Mouse (Mus musculus) left cerebral cortex, adult 9 months (tissue): ENCODE results near the gene Sav1.

ENCODE experiments used
- DNase-seq, 2 experiments: peaks; one replicate each; pipeline ENCODE4 v3.0.0; 2022; ENCODE audit warnings: low spot score in 2 of 2

The Sav1 gene

DNA sequence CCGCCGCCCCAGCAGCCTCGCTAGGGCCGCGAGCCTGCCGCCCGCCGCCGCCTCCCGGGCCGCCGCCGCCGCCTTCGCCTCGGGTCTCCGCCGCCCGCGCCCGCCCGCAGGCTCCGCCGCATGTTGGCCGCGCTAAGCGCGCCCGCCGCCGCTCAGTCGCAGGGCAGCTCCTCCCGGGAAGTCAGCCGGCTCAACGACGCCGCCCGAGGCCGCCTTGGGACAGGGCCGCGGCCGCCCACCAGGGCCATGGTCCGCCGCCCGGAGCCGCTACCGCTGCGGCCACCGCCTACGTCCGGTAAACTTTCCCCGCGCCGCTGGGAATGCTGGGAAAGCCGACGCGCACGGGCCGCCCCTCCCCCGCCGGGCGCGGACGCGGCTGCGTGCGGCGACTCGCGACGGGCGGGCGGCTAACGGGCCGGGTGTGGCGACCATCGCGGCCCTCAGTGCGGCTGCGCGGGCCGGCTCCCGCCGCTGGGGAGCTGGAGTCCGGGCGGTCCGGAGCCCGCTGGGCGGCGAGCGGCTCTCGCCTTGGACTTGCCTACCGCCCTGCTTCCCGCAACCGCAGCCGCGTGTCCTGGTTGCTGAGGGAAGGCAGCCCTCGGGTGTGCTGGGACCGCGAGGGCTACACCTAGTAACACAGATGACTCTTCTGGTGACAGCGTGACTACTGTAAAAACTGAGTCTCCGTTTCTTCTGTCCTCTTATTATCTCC, at the start of gene Sav1:
TSS of gene Sav1 (minus strand) at position 217 of the 712 bp plus-strand sequence.
- peak; percentile 58 to 84 for DNase-seq

DNA sequence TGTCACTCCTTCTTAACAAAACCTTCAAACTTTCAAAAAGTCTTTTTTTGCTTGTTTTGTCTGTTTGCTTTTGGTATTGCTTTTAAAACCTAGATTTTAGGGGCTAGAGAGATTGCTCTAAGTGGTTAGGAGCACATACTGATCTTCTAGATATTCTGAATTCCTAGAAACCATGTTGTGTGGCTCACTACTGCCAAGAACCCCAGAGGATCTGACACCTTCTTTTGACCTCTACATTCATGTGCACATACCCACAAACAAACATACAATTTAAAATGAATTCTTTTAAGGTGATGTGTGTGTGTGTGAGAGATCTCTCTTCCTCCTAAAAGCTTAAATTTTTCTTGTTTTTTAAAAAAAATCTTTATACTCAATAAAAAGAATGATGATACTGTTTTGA, 39.4 kb upstream of the Sav1 start:
- no peak for DNase-seq

DNA sequence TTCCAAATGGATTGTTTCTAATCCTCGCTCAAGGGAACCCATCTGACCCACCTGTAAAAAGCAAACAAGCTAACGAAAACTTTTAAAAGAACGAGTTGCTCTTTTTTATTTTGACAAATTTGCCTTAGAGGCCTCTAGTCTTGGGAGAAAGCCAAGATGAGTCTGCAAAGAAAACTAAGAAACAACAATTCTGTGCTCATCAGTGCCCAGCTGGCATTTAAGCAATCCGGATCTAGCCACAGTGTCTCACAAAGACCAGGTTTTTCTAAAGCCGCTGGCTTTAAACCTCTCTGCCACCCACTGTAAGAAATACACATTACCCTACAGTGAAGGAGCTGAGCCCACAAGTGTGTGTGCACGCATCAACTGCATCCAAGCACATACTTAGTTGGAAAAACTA, 38.6 kb upstream of the Sav1 start:
- DNase-seq: no peak

DNA sequence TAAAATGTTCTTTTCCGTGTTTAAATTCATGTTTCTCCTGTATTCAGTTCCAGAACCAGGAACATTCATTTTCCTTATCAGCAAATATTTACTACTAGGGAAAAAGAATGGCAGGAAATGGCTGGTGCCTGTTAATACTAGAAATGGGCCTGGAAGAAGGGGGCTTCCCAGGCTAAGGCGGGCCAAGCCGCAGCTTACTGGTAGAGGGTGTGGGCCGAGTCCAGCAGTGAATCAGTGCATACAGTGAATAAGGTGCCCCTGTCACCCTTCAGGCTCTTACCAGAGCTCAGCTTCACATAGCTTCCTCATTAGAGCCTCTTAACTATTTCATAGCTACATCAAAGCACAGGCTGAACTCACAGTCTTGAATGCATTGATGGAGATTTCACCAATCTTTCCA, 36.8 kb upstream of the Sav1 start:
- DNase-seq: no peak

DNA sequence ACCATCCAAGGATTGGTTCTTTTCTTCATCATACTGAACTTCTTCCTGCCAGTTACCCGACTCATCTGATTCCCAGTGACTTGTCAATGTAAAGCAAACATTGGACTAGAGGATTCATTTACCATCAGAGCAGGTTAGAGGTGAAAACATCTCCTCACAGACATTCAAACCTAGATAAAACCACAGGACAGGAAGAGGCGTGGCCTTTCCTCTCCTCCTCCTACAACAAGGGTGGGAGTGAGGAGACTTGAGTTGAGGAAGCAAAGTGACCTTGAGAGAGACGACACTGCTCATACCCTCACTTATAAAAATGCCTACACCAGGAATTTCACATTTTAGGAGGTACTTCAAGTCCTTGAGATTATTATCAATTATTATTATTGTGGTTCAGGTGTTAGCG, 31.4 kb upstream of the Sav1 start:
- DNase-seq: no peak

DNA sequence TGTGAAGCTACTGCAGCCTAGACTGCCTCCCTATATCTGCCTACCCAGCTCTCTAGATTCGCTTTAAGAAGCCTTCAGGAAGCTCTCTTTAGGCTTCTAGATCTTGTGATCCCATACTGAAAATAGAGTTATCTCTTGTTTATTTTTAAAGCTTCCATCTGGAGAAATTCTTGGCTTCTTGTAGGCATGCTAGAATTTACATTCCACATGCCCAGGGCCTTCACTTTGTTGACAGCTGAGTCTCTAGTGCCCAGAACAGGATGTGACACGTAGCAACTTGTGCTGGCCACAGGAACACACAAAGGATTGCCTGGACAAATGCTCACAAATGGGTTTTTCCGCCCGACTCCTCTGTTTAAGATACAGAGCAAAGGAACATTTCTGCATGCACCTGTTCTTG, 29.1 kb upstream of the Sav1 start:
- DNase-seq: peak; percentile 25 to 31

DNA sequence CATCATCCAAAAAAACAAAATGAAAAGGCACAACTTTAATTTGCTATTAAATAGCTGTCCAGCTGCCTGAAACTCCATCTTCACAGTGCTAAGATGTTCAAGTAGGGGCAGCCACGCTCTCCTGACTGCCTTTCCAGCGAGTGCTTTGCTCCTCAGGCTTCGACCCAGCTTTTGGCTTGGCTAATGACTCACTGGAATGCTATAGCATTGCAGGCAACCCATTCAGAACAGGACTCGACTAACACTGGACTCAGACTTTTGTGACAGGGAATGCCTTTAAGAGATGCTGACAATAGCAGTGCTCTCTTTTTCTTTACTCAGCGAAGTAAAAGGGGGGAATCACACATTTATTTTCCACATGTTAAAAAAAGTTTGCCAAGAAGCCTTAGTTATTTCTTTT, 24.9 kb upstream of the Sav1 start:
- no peak for DNase-seq

DNA sequence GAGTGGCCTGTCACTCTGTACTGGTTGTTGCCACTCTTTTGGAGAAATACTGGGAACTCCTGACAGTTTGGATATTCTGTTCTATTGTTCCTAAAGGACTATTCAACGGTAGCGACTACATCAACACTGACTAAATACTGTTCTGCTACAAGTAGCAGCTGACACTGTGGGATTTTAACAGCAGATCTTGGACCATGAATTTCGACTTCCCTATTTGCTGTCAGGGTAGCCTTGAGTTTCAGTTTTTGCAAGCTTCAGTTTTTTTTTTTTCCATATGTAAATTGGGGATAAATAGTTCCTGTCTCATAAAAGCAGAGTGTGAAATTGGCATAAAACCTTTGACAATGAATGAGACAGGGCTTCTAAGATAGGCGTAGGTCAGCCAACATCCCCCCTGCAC, 23.6 kb upstream of the Sav1 start:
- DNase-seq: no peak

DNA sequence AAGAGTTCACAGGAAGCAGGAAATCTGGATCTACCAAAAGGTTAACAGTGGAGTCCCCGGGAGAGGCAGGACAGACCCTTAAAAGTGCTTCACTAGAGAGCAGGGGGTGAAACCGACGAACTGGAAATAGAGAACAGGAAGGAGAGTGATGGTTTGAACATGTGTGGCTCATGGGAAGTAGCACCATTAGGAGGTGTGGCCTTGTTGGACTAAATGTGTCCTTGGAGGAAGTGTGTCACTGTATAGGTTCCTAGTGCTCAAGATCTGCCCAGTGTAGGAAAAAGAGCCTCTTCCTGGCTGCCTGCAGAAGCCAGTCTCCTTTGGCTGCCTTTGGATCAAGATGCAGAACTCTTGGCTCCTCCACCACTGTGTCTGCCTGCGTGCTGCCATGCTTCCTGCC, 18.3 kb upstream of the Sav1 start:
- DNase-seq: no peak

DNA sequence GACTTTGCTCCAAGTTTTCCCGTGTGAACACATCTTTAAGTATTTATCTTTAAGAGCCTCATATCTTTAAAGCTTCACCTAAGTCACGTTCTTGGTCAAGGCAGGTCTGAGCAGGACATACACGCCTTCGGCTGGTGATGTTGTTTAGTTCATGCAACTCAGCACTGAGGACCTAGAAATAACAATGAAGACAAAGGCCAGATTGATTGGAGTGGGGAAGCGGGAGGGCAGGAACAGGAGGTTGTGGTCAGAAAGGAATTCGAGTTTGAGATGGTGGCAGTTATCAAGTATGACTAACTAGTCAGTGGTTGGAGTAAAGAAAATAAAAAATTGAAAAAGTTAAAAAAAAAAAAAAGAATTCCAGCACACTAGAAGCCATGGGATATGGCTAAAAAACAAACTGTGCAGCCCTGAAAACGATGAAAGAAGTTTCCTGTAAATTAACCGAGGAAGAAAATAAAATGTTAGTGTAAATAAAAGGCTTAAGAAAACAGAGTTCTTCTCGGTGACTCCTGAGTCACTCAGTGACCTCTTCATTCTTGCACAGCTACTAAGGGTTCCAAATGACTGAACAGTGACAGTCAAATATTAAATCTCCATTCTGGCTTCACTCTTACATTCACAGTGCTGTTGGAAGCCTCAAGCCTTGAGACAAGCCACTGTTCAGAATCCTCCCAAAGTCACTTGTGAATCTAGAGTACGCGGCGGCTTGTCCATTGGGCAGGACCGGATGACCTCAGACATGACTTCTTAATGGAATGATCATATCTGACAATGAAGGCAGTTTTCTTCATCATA, 11.6 kb upstream of the Sav1 start:
- no peak for DNase-seq

DNA sequence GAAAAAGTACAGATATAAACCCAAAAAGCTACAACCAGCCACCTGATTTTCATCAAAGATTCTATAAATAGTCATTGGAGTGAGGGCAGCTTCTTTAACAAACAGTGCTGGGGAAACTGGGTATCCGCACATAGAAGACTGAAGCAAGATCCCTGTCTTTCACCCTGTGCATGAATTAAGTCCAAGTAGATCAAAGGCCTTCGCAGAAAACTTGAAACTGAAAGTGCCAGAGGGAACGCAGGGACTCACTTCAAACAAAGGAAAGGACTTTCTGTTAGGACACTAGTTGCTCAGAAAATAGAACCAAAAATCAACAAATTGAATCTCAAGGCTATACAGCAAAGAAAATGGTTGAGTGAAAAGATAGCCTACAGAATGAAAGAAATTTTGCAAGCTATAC, 8.6 kb upstream of the Sav1 start:
- DNase-seq: no peak

DNA sequence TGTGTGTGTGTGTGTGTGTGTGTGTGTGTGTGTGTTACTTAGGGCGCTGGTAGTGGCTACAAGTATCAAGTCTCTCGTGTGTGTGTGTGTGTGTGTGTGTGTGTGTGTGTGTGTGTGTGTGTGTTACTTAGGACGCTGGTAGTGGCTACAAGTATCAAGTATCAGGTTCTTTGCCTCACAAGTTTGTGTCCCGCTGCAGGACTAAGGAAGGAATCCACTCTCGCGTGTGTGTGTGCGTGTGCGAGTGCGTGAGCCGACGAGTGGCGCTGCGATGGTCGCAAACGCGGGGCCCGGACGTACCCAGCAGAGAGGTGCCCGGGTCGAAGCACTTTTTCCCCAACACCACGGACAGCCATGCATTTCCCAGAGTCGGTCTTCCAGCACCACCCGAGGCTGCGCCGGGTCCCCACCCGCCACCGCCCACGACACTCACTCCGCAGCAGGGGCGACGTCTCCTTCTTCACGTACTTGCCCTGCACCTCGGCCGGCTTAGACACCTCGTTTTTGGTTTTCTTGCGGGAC, 500 bp downstream of the Sav1 start:
- peak in 1 of 2 experiments; percentile 23 for DNase-seq

DNA sequence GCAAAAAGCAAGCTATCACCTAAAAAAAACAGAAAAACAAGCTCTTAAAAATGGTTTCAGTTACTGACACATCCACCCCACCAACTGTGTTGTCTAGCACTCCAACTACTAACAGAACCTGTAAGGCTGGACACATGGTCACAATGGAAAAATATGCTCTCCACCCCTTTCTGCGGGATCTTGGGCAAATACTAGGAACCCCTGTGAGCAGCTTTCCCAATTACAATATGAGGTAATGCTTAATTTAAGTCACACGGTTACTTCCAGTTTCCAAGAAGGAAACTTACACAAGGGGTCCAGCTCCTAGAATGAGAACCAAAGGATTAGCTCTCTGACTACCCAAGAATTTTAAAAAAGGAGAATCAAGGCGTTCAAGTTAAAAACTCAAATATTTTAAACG, 1.3 kb downstream of the Sav1 start:
- DNase-seq: no peak

DNA sequence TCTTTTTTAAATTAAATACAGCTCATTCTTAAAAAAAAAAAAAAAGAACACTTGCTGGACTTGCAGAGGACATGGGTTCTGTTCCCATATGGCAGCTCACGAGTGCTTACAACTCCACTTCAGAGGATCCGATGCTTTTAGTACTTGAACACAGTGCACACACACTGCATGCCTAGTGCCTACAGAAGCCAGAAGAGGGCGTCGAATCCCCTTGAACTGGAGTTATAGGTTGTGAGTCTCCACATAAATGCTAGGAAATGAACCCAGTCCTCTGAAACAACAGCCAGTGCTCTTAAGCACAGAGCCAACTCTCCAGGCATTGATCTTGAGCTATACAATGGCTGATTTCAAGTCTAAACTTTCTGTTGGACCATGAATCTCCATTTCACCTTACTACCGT, 3.9 kb downstream of the Sav1 start:
- DNase-seq: no peak

DNA sequence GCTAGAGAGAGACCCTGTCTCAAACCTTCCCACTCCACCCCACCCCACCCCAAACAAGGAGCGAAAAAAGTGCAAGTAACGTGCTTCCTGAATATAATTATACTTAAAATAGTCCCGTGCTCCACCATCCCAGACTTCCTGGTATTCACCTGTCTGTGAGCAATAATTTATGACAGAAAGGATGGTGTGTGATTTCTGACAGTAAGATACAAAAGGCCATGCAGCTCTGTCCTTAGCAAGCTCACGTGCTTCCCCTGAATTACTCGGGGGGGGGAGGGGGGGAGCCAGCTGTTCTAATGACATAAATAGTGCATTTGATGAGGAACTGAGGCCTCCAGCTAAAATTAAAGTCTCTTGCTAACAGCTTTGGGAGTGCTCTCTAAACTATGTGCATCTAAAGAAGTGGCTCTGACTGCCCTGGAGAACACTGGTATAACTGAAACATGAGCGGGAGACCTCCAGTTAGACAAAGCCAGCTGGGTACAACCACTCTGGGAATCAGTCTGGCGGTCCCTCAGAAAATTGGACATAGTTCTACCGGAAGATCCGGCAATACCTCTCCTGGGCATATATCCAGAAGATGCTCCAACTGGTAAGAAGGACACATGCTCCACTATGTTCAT, 9.3 kb downstream of the Sav1 start:
- DNase-seq: no peak

DNA sequence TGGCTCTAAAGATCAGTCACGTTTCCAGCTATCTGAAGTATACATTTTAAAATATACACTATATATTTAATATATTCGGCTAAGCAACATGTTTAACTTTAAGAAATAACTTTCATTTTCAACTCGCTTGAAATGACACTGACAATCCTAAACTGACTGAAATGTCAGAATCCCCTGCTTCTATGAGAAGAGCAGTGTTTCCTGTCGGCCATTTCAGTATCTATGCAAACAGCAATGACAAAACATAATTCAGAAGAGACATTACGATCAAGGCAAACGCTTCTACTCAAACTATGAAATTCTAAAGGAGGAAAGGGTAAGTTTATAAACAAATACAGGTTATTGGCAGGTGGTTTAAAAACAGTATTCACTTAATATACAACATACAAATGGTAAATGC, 10.1 kb downstream of the Sav1 start:
- DNase-seq: no peak

DNA sequence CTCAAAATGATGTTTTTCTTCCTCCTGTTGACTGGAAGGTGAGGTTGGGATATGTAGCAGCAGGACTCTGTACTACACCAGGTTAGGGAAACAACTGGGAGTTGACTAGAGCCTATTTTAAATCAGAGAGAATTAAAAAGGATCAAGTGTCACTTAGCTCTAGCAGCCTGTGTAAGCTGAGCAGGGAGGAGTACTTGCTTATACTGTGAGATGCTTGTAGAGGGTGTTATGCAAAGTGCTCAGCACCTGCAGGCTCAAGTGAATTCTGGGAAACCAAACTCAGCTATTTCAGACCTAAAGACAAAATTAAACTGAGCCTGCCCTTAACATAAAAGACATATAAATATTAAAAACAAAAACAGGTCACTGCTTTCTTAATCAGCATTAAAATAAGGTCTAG, 13.1 kb downstream of the Sav1 start:
- DNase-seq: no peak

DNA sequence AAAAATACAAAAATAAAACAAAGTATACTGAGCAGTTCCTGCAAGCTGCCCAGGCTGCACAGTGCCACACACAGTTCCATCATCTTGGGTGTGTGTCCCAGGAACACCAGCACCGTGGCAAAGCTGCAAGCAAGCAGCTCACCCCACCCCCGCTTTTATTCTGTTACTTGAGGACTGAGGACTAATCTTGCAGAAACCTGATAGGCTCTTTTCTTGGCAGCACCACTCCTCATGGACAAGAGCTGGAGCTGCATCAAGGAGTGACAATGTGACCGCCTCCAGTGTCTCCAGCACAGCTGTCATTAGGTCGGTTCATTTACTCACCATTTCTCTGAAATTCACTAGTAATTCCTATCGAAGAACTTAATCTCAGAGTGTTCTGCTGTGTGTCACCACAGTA, 18.6 kb downstream of the Sav1 start:
- no peak for DNase-seq

DNA sequence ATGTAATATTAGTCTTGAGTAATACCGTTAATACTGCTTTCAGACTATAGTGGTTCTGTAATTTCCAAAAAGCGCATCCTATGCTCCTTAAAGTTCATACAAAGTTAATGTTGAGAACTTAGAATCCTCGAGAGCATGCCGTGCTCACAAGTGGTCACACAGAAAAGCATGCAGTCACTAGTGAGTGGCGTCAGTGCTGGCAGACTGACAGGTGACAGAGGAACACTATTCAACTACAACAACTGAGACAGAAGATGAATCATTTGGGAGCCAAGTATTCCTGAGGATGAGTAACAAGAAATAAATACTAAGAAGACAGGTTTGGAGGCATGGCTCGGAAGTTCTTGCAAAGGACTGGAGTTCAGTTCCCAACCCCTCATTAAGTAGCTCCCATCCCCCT, 19.7 kb downstream of the Sav1 start:
- no peak for DNase-seq

DNA sequence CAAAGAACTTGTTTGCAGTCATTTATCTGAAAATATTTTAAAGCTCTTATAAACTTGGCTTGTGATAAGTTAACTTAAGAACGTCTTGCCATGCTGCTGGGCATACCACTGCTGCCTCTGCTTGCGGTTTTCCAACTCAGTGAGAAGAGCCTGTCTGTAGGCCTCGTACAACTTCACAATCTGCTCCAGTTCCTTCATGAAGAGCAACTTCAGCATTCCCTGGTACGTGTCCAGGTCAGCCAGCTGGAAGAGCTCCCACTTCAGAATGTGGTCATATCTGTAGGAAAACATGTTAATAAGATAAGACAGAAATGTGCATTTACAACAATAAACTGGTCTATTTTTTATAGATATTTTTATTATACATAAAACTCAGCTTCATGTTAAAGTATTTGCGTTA, 20.7 kb downstream of the Sav1 start:
- no peak for DNase-seq

DNA sequence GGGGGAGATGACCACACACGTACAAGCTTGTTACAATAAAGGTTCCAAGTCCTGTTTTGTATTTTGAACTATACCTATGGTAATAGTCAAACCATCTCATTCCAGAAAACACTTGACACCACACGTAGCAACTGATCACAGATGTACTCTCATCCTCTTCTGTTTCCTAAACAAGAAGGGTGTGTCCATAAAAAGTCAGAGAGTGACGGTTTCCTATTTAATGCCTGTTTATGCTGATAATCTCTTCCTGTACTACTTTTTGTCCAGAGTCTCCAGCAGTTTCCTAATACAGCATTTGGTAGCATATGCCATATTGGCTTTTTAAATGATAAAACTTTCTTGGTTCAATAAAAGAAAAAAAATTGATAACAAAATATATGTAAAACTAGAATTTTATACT, 21.2 kb downstream of the Sav1 start:
- DNase-seq: no peak

DNA sequence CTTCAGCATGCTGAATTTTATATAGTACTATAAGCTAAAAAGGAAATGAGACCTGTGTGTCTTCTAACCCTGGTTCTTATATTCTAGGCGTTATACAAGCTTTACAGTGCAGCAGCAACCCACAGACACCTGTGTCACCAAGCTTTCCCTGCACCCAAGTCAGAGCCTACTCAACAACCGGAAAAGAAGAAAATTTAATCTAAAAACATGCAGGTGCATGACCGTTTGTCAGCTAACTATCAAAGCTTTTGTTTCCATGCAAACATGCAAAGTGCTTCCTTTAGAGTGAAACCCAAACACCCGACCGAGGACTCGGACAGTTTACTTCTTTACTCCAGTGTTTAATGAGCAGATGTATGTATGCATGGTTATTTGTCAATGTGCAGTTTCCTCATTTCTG, 23.7 kb downstream of the Sav1 start:
- no peak for DNase-seq

DNA sequence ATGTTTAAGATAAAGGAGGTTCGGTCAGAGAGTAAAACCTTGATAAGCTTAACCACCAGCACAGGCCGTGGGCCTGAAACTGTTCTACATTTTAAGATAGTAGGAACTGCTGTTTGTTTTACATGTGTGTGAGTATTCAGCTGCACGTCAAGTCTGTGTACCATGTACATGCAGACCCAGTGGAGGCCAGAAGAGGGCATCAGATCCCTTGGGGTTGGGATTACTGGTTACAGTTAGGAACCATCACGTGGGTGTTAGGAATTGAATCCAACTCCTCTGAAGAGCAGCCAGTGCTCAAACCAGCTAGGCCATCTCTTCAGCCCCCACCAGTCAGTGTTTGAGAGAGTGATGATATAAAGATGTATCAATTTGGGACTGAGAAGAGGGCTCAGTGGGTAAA, 24.3 kb downstream of the Sav1 start:
- peak in 1 of 2 experiments; percentile 76 for DNase-seq
